Mouse (Mus musculus): Measurements from ENCODE around the gene Sipa1l1. TPM values are rescaled to one million over a fixed set of nuclear protein-coding genes. Genes with fewer than 3 reads are reported as not detected.

Gene Sipa1l1
- total RNA-seq, 2 experiments from 2014 or later: 12.5 to 12.7 TPM

- DNase-seq: no peak
- intact Hi-C loops (cut with DNase I; ENCODE audit: low total_unique reads): no loop called here
Measured at GRCm38 (mm10) chr12:82199286-82199685, 30.2 kb downstream of the Sipa1l1 start.

DNA sequence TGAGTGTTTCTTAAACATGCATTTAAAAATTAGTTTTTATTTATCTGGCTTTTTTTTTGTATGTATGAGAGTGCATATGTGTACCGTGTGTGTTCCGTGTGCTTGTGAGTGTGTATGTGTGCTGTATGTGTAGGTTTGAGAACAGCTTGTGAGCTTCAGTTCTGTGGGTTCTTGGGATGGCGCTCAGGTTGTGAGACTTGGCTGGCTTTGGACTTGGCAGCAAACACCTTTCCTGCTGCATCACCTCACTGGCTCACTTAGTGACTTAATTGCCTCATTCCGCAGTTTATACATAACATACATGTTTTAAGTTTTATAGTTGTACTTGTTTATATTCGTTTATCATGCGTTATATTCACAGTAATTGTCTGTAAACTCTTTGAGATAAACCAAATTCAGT, 35.0 kb downstream of the Sipa1l1 start:
- intact Hi-C loops (cut with DNase I; ENCODE audit: low total_unique reads): no loop called here
- no peak for DNase-seq

DNA sequence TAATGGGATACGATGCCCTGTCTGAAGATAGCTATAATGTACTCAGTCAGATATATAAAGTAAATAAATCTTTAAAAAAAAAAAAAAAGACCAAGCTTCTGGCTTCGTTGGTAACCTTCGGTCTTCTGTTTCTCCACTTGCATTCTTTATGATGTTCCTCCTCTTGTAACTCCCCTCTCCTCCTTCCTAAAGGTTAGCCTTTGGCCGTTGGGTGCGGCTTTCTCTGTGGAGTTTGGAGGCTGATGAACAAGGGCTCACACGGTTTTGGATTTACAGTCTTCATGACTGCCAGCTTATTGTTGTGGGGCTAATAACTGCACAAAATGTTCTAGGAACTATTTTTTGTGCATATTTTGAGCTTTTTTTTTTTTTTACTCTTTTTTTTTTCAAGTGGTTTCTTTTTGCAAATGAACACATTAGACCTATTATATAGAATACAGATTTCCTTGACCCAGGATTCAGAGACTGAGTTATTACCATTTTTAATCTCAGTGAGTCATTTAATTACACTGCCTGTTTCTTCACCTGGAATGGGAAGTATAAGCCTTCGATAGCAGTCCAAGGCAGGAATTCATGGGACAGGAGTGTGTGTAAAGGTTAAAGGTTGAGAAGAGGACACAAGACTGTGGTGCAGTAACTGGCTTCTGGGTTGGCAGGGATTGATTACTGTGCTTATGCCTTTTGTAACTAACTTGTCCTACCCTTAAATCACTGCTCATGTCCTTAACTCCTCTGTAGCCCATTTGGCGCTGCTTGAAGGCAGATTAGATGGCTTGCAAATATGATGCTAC, 37.9 kb downstream of the Sipa1l1 start:
- intact Hi-C loops (cut with DNase I; ENCODE audit: low total_unique reads): no loop called here
- no peak for DNase-seq

GRCm38 (mm10) chr12:82208046-82208445, 38.9 kb downstream of the Sipa1l1 start:
- no peak for DNase-seq
- intact Hi-C loops (cut with DNase I; ENCODE audit: low total_unique reads): no loop called here

GRCm38 (mm10) chr12:82208611-82209010, 39.5 kb downstream of the Sipa1l1 start:
- DNase-seq: no peak
- intact Hi-C loops (cut with DNase I; ENCODE audit: low total_unique reads): no loop called here

- DNase-seq: no peak
- intact Hi-C loops (cut with DNase I; ENCODE audit: low total_unique reads): no loop called here
Measured at GRCm38 (mm10) chr12:82209753-82210152, 40.6 kb downstream of the Sipa1l1 start.

- no peak for DNase-seq
- intact Hi-C loops (cut with DNase I; ENCODE audit: low total_unique reads): no loop called here
Measured at GRCm38 (mm10) chr12:82213056-82213455, 43.9 kb downstream of the Sipa1l1 start.

DNA sequence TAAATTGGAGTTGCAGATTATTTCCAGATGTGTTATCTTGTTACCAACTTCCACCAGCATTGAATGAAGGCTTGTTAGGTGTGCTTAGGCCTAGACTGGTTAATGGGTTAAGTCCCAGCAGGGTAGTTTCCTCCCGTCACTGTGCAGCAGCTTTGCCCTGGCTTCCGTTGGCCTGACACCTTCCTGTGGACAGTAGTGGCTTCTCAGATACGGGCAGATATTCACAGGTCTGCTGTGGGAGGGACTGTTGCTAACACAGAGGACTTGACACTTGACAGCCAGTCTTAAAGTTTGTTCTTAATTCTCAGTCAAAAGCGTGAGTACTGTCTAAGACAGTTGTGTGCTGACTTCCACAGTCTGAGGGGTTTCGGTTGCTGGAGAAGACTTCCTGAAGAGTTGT, 45.8 kb downstream of the Sipa1l1 start:
- intact Hi-C loops (cut with DNase I; ENCODE audit: low total_unique reads): no loop called here
- no peak for DNase-seq

GRCm38 (mm10) chr12:82216801-82217553, 47.9 kb downstream of the Sipa1l1 start:
- DNase-seq: no peak
- intact Hi-C loops (cut with DNase I; ENCODE audit: low total_unique reads): no loop called here

GRCm38 (mm10) chr12:82218201-82218600, 49.1 kb downstream of the Sipa1l1 start:
- DNase-seq: no peak
- intact Hi-C loops (cut with DNase I; ENCODE audit: low total_unique reads): no loop called here

GRCm38 (mm10) chr12:82220367-82221089, 51.4 kb downstream of the Sipa1l1 start:
- no peak for DNase-seq
- intact Hi-C loops (cut with DNase I; ENCODE audit: low total_unique reads): no loop called here

- DNase-seq: no peak
- intact Hi-C loops (cut with DNase I; ENCODE audit: low total_unique reads): no loop called here
Measured at GRCm38 (mm10) chr12:82223126-82223815, 54.2 kb downstream of the Sipa1l1 start.

- DNase-seq: no peak
Measured at GRCm38 (mm10) chr12:82224848-82225247, 55.7 kb downstream of the Sipa1l1 start.

GRCm38 (mm10) chr12:82225278-82225677, 56.2 kb downstream of the Sipa1l1 start:
- intact Hi-C loops (cut with DNase I; ENCODE audit: low total_unique reads): no loop called here

More at GRCm38 (mm10) chr12:82224848-82225247, 55.7 kb downstream of the Sipa1l1 start:
- intact Hi-C loops (cut with DNase I; ENCODE audit: low total_unique reads): no loop called here

DNA sequence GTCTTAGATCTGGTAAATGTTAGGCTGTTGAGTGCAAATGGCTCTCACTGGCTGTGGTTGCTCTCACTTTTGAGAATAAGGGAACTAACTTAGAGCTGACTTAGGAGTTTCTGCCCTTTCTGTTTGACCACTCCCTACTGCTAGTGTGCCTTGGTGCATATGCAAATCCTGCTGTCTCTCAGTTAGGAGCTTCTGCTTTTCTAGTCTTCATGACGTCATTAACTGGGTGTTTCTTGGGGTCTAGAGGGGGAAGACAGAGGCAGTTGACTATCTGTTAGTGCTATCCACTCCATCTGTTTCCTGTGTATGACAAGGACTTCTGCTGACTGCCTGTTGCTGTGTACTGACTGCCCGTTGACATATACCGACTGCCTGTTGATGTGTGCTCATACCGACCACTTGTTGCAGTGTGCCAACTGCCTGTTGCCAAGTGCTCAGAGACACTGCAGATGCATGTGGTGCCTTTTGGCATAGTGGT, 56.7 kb downstream of the Sipa1l1 start:
- intact Hi-C loops (cut with DNase I; ENCODE audit: low total_unique reads): no loop called here
- no peak for DNase-seq

More at GRCm38 (mm10) chr12:82225278-82225677, 56.2 kb downstream of the Sipa1l1 start:
- DNase-seq: no peak

DNA sequence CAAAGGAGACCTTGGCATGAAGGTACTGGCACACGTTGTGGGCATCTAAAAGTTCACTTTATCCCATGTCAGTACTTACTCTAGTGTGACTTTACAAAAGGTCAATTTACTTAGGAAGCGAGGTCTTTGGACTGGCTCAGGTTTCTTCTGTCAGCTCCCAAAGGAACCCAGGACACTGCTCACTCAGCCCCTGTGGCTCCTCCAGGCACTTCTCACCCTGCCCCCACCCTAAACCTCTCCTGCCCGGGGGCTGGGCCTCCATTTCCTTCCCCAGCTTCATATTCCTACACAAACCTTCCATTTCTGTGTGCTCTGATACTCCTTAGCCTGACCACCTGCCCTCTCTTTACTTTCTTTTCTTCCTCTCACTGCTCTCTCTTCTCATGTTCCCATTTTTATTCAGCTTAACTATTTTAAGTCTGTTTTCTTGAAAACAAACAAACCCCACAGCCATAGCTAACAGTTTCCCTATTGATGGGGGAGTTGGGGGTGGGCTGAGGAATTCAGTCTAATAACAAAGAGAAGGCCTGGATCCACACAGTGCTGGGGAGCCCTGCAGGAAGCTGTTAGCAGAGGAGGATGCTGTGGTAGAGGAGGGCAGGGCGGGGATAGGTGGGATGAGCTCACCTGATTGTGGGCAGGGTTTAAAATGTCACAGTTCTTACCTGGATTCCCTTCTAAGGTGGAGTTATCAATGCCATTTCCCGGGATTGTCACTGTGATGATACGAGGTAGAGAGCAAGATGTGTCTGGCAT, 57.4 kb downstream of the Sipa1l1 start:
- DNase-seq: no peak
- intact Hi-C loops (cut with DNase I; ENCODE audit: low total_unique reads): no loop called here

DNA sequence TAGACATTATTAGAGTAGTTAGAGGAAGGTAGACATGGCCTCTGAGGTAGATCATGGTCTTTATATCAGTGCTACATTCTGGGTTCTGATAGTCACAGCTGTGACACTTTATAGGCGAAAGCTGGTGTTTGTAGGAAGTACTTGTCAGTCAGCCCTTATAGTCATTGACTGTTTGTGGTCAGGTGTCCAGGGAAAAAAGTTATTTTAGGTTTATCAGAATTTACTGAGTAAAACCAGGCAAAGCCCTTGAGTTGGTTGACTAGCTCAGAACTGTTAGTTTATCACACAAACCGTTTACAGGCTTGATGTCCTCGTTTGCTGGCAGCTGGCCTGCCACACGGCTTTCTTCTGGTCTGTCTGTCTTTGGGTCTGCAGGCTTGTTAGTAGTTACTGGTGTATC, 61.0 kb downstream of the Sipa1l1 start:
- intact Hi-C loops (cut with DNase I; ENCODE audit: low total_unique reads): no loop called here
- no peak for DNase-seq

DNA sequence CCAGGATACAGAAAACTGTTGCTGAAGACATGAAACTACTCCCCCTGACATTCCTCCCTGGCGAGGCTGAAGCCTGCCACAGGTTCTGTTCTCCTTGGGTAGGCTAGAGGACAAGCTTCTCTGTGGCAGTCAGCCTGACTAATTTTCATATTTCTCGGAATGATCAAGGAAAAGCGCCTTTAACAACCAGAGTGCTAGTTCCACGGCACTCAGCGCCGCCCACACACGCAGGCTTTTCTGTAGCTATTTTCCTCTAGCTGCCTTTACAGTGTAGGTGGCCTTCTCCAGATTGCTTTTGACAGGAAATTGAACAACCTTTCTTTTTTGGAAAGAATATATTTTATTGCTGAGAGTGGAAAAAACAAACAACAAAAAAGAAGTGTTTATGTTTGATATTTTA, 62.1 kb downstream of the Sipa1l1 start:
- intact Hi-C loops (cut with DNase I; ENCODE audit: low total_unique reads): no loop called here

DNA sequence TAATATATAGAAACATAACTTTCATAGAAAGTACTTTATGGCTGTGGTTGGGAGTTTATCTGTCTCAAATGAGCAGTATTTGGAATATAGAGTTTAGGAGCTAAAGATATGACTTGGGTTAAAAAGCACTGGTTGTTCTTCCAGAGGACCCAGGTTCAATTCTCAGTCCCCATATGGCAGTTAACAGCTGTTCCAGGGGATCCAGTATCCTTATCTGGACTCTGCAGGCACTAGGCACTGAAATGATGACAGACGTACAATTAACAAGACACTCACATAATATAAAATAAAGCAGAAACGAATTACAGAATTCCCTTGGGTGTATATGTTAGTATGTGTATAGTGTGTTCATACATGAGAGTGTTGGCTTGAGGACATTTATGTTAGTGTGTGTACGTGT, 64.1 kb downstream of the Sipa1l1 start:
- DNase-seq: no peak
- intact Hi-C loops (cut with DNase I; ENCODE audit: low total_unique reads): no loop called here

More for the DNA sequence above, 62.1 kb downstream of the Sipa1l1 start:
- no peak for DNase-seq

Data from gastrocnemius, postnatal 14 days (tissue).